Mouse (Mus musculus): ENCODE measurements at regions not wholly inside any gene's neighbourhood (a gene's known extent, or its start where the extent isn't known, plus 50 kb on each side); places are given as distances from the start of the nearest gene placed in this dataset.

- H3K4me1 ChIP-seq (ENCODE audit: control insufficient read depth, insufficient read depth, low read length) = no peaks in the 10 kb centered on the region
- H3K4me3 ChIP-seq (ENCODE audit: insufficient read depth, low read depth, low read length) = no peak overlapping the region
- WGBS = 84% methylated on average over 4 of the region's 4 CpGs
- TF ChIP-seq POLR2A (IDR thresholded peaks at IDR 0.05; ENCODE audit: insufficient read depth, low read depth, low read length) (no peak), CTCF (IDR thresholded peaks at IDR 0.05; ENCODE audit: insufficient read depth, low read depth, low read length) (no peak)
- no peak overlapping the region for H3K27ac ChIP-seq (ENCODE audit: insufficient read depth, low read depth, low read length)
Measured at GRCm38 (mm10) chr4:23732471-23732870, 763.8 kb upstream of the Mms22l start.

- Histone ChIP-seq H3K27ac (ENCODE audit: insufficient read depth, low read depth, low read length) (no peak overlapping the region), H3K4me1 (ENCODE audit: control insufficient read depth, insufficient read depth, low read length) (no peaks in the 10 kb centered on the region), H3K4me3 (ENCODE audit: insufficient read depth, low read depth, low read length) (no peak overlapping the region)
- WGBS = 60% methylated on average over 7 of the region's 7 CpGs
- no peak for TF ChIP-seq CTCF (IDR thresholded peaks at IDR 0.05; ENCODE audit: insufficient read depth, low read depth, low read length)
- no peak for TF ChIP-seq POLR2A (IDR thresholded peaks at IDR 0.05; ENCODE audit: insufficient read depth, low read depth, low read length)
Measured at GRCm38 (mm10) chr4:23744079-23744478, 752.2 kb upstream of the Mms22l start.

- no peak overlapping the region for H3K27ac ChIP-seq (ENCODE audit: insufficient read depth, low read depth, low read length)
- no peak overlapping the region for H3K4me3 ChIP-seq (ENCODE audit: insufficient read depth, low read depth, low read length)
- no peak for TF ChIP-seq CTCF (IDR thresholded peaks at IDR 0.05; ENCODE audit: insufficient read depth, low read depth, low read length)
- TF ChIP-seq POLR2A (IDR thresholded peaks at IDR 0.05; ENCODE audit: insufficient read depth, low read depth, low read length) = no peak
- H3K4me1 ChIP-seq (ENCODE audit: control insufficient read depth, insufficient read depth, low read length) = no peaks in the 10 kb centered on the region
Measured at GRCm38 (mm10) chr4:23758005-23758404, 738.2 kb upstream of the Mms22l start.

- WGBS = 41% methylated on average over 4 of the region's 4 CpGs
Measured at GRCm38 (mm10) chr4:23787417-23788204, 708.6 kb upstream of the Mms22l start.

GRCm38 (mm10) chr4:23823516-23823915 is 672.7 kb upstream of the Mms22l start:
- WGBS = 88% methylated on average over 2 of the region's 2 CpGs
- TF ChIP-seq CTCF (IDR thresholded peaks at IDR 0.05; ENCODE audit: insufficient read depth, low read depth, low read length) (no peak), POLR2A (IDR thresholded peaks at IDR 0.05; ENCODE audit: insufficient read depth, low read depth, low read length) (no peak)

More at GRCm38 (mm10) chr4:23787417-23788204, 708.6 kb upstream of the Mms22l start:
- Histone ChIP-seq H3K4me3 (ENCODE audit: insufficient read depth, low read depth, low read length) (no peak overlapping the region), H3K4me1 (ENCODE audit: control insufficient read depth, insufficient read depth, low read length) (no peaks in the 10 kb centered on the region), H3K27ac (ENCODE audit: insufficient read depth, low read depth, low read length) (no peak overlapping the region)
- TF ChIP-seq CTCF (IDR thresholded peaks at IDR 0.05; ENCODE audit: insufficient read depth, low read depth, low read length) = no peak
- TF ChIP-seq POLR2A (IDR thresholded peaks at IDR 0.05; ENCODE audit: insufficient read depth, low read depth, low read length) = no peak

GRCm38 (mm10) chr4:23826885-23827284 is 669.4 kb upstream of the Mms22l start:
- 8% methylated on average over 2 of the region's 2 CpGs for WGBS
- no peak overlapping the region for H3K4me3 ChIP-seq (ENCODE audit: insufficient read depth, low read depth, low read length)
- H3K4me1 ChIP-seq (ENCODE audit: control insufficient read depth, insufficient read depth, low read length) = no peaks in the 10 kb centered on the region
- TF ChIP-seq POLR2A (IDR thresholded peaks at IDR 0.05; ENCODE audit: insufficient read depth, low read depth, low read length) (no peak), CTCF (IDR thresholded peaks at IDR 0.05; ENCODE audit: insufficient read depth, low read depth, low read length) (no peak)
- no peak overlapping the region for H3K27ac ChIP-seq (ENCODE audit: insufficient read depth, low read depth, low read length)

More at GRCm38 (mm10) chr4:23823516-23823915, 672.7 kb upstream of the Mms22l start:
- no peaks in the 10 kb centered on the region for H3K4me1 ChIP-seq (ENCODE audit: control insufficient read depth, insufficient read depth, low read length)
- no peak overlapping the region for H3K4me3 ChIP-seq (ENCODE audit: insufficient read depth, low read depth, low read length)
- H3K27ac ChIP-seq (ENCODE audit: insufficient read depth, low read depth, low read length) = no peak overlapping the region

- H3K4me1 ChIP-seq (ENCODE audit: control insufficient read depth, insufficient read depth, low read length) = no peaks in the 10 kb centered on the region
- H3K4me3 ChIP-seq (ENCODE audit: insufficient read depth, low read depth, low read length) = no peak overlapping the region
- TF ChIP-seq POLR2A (IDR thresholded peaks at IDR 0.05; ENCODE audit: insufficient read depth, low read depth, low read length) (no peak), CTCF (IDR thresholded peaks at IDR 0.05; ENCODE audit: insufficient read depth, low read depth, low read length) (no peak)
- WGBS = 58% methylated on average over 7 of the region's 7 CpGs
- no peak overlapping the region for H3K27ac ChIP-seq (ENCODE audit: insufficient read depth, low read depth, low read length)
Measured at GRCm38 (mm10) chr4:23832385-23833164, 663.7 kb upstream of the Mms22l start.

GRCm38 (mm10) chr4:23843609-23844287 is 652.5 kb upstream of the Mms22l start:
- no peak for TF ChIP-seq POLR2A (IDR thresholded peaks at IDR 0.05; ENCODE audit: insufficient read depth, low read depth, low read length)
- no peak for TF ChIP-seq CTCF (IDR thresholded peaks at IDR 0.05; ENCODE audit: insufficient read depth, low read depth, low read length)
- H3K4me3 ChIP-seq (ENCODE audit: insufficient read depth, low read depth, low read length) = no peak overlapping the region
- H3K4me1 ChIP-seq (ENCODE audit: control insufficient read depth, insufficient read depth, low read length) = no peaks in the 10 kb centered on the region
- no peak overlapping the region for H3K27ac ChIP-seq (ENCODE audit: insufficient read depth, low read depth, low read length)
- WGBS = 64% methylated on average over 4 of the region's 4 CpGs

Measured in olfactory bulb, adult 2 months (tissue).